Mouse (Mus musculus): Measurements from ENCODE around the gene Prmt7. TPM values are rescaled to one million over a fixed set of nuclear protein-coding genes. Genes with fewer than 3 reads are reported as not detected.
"Not testable (repeated sequence)": the region's sequence is repeated elsewhere in the genome, so short reads cannot be mapped to it uniquely, and the experiment has no call there.

The Prmt7 gene
- total RNA-seq (2021), result 10 to 100 TPM; 25.4 to 25.5 TPM
- long read RNA-seq, experiment 1, transcript Prmt7-201 (18 exons, 3,472 nt), result major isoform, 37 of 223 reads
- long read RNA-seq, experiment 1, partial matches to known transcripts, result 183 of 223 reads
- long read RNA-seq, experiment 1, other reads (novel, unspliced or antisense), result 3 of 223 reads
- long read RNA-seq, experiment 2, transcript Prmt7-201 (18 exons, 3,472 nt), result major isoform, 55 of 240 reads
- long read RNA-seq, experiment 2, partial matches to known transcripts, result 181 of 240 reads
- long read RNA-seq, experiment 2, other reads (novel, unspliced or antisense), result 3 of 240 reads

DNA sequence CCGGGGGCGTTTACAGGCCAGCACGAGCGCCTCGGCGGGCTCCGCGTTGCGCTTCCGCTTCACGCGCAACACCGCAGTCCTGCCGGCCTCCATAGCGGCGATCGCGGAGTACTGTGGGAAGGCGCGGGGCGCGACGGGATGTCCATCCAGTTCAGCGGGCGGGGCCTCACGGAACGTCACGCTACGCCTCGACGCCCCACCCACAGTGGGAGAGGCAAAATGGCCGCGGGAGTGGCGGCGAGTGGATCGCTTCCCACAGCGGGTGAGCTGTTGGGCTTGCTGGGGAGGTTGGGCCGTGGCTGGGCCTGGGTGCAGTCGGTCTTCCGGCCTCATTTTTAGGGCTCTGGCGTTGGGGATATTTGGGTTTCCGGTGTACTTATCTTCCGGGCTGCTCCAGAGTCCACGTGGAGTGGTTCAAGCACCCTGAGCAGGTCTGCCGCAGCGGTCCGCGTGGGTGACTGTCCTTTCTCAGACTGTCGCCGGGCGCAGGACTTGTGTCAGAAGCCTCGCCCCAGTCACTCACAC lies at the start of gene Prmt7, which contains the start of gene Slc7a6os:
Gene Prmt7, plus strand, starts transcription at position 116 of the 525 bp plus-strand sequence.
Gene Slc7a6os, minus strand, starts transcription at position 115 of the 525 bp plus-strand sequence.
- DNase-seq, result peak; percentile 91 to 93
- intact Hi-C loops (cut with DNase I), result no loop called here

DNA sequence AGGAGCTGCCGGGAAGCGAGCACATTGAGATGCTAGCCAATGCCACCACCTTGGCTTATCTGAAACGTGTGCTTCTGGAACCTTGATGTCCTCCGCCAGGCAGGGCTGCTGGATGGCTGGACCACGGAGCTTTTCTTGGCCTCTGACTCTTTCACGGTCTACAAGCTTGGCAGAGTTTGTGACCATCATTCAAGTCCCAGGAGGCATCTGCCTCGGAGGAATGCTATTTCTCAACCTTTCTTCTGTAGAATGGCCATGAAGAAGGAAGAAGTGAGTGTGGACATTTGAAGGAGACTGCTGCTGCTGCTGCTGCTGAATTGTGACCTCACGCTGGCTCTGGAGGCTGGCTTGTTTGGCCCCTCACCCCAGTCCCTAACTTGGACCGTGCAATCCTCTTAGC lies 47.5 kb upstream of the Prmt7 start:
- DNase-seq, result no peak
- intact Hi-C loops (cut with DNase I), result no loop called here

DNA sequence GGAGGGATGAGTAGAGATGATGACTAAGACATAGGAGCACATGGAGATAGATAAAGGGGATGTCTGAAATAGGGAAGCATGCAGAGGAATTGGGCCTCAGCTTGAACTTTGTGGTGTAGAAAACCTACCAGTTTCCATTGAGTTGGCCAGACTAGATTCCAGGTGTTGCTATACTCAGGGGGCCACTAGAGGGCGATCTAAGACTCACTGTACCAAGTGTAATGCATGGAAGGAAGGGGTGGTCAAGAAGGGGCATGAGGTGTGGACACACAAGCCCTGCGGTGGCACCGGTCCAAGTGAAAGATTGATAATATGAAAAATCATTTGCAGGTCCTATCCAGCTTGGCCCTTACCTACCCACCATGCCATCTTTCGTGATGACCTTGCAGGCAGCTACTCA lies 45.3 kb upstream of the Prmt7 start:
- intact Hi-C loops (cut with DNase I), result loop anchor here (5.0 kb wide), 1 partner anchor 37 kb away; no protein-coding TSS in a partner anchor
- peak; percentile 53 to 62 for DNase-seq

DNA sequence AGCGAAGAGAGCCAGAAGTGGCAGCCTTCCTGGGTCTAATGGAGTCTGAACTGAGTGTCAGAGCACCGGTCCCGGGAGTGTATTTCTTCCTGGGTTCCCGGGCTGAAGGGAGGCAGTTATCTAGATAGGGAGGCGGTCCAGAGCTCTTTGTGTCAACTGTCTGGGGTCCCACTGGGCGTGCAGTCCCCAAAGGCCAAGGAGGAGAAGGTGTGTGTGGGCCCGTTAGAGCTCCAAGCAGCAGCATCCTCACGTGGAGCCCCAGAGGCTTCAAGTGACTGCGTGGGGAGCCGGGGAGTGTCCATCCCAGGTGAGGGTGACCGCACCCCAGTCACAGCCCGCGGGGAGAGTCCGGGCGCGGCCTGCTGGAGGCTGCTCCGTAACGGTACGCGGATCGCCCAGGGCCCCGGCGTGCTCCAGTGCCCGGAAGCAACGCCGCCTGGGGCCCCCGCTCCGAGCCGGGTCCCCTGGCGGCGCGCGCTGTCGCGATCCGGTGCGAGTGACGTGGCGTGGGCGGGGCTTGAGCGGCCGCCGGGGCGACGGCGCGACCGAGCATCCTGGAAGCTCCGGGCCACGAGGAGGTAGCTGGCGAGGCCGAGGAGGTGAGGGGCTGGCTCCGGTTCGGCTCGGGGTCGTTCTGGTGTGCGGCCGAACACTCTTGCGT lies 42.2 kb upstream of the Prmt7 start, which contains the start of gene Slc7a6:
Gene Slc7a6, plus strand, starts transcription at position 502 of the 661 bp plus-strand sequence.
- peak; percentile 72 to 80 for DNase-seq
- intact Hi-C loops (cut with DNase I), result loop anchor here (5.0 kb wide), 1 partner anchor 34 kb away; no protein-coding TSS in a partner anchor

DNA sequence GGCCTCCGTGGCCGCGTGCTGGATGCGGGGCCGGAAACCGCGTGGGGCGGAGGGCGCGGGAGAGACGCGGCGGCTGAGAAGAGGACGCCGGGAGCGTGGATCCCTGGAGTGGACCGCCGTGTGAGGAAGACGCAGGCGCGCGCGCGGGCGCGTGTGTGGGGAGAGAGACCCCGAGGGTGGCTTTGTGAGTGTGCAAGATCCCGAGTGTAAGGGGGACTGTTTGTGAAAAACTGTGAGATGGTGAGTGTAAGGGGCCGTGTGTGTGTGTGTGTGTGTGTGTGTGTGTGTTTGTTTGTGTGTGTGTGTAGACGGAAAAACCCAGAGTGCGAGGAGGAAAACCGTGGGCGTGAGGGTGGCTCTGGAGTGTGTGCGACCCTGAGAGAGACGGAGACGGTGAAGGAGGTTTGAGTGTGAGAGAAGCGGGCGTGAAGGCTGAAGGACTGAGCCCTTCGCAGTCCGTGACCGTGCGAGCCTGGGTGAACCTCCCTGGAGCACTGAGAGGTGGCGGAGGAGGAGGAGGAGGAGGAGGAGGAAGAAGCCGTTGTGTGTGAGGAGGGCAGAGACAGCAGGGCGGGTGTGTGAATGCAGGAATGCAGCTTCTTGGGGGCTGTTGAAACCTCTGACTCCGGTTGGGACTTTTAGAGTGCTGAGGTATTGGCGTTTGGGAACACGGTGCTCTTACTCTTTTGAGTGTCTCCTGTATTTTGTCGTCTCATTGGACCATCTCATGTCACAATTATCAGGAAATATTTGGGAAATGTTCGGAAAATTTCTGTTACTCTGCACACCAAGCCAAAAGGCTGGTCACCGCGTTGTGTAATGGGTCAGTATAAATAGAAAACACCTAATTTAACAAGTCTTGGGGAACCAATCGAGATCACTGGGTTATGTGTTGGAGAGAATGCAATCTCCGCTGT lies 41.5 kb upstream of the Prmt7 start:
- intact Hi-C loops (cut with DNase I), result loop anchor here (5.0 kb wide), 1 partner anchor 33 kb away; no protein-coding TSS in a partner anchor
- peak in 1 of 2 experiments; percentile 23 for DNase-seq

DNA sequence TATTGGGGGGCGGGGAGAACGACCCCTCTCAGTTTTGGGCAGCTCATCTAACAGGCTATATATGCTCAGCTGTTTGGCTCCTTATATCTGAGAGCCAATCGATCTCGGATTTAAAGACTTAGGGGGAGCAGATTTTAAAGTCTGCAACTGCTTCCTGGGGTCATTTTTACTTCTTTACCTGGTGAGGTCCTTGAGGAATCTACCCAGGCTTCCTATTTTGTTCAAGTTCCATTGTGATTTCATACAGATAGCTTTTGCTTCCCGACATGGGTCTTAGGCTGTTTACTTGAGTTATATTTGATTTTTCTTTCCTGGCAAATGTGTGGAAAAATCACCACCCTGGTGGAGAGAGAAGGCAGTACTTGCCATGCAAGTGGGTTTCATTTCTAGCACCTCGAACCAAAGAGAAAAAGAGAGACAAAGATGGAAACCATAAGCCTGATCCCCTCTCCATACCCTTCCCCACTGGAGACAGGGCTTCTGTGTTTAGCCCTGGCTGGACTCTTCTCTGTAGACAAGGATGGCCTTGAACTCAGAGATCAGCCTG lies 40.7 kb upstream of the Prmt7 start:
- DNase-seq, result no peak
- intact Hi-C loops (cut with DNase I), result loop anchor here (5.0 kb wide), 1 partner anchor 32 kb away; no protein-coding TSS in a partner anchor

DNA sequence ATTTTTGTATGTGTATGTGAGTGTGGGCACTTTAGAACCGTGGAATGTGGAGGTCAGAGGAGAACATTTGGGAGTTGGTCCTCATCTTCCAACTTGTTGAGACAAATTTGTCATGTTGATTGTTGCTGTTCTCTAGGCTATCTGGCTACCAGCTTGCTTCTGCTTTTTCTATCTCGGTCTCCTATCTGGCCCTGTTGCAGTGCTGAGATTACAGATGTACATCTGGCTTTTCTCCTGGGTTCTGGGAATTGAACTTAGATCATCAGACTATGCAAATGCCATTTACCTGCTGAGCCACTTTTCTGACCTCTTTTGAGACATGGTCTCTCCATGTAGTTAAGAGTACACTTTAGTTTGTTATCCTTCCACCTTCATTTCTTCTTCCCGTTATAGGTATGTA lies 37.2 kb upstream of the Prmt7 start:
- intact Hi-C loops (cut with DNase I), result no loop called here
- DNase-seq, result no peak

DNA sequence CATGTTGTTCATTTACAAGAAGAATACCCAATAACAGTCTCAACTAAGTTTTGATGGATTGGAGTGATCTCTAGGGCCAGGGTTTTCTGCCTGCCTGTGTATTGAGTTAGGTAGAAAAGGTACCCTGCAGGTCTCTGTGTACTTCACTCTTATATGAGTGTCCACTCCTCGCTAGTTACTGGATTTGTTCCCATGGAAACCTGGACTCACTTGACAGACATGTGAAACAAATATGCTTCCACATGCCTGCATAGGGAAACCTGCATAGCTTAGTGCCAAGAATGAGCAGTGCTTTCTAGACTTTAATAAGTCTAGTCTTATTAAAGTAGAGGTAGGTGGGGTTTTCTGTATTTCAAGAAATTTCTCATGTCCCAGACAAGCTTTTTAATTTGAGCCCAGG lies 33.8 kb upstream of the Prmt7 start:
- DNase-seq, result no peak
- intact Hi-C loops (cut with DNase I), result no loop called here

DNA sequence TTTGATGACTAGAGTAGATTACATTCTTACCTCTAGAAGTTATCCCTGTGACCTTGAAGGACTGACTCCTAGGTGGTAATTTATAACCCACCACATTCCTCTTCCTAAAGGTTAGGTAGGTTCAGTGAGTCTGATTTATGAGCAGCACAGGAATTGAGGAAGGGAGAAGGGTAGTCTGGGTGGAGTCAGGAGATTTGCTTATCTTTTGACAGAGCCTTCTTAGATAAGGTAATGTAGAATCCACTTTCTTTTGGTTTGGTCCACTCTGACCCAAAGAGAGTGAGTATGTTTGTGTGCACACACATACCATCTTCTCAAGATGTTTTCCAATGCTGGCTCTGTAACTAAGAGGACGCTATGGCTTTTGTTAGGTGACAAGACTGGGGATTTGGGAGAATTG lies 33.1 kb upstream of the Prmt7 start:
- intact Hi-C loops (cut with DNase I), result no loop called here
- DNase-seq, result no peak

DNA sequence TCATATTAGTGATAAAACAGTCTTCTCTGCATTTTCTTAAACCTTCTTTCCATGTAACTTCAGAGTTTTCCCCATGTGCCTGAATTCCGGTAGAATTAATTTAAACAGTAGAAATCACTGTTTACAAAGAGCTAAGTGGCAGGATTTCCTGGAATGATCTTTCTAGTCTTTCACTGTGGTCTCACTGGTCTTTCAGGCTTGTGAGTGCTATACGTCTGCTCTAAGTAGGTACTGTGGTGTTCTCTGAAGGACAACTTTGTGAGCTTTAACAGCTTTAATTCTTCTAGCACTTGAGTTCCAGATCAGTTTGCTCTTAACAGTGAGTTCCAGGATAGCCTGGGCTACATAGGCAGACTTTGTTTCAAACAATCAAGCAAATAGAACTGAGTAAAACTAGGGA lies 32.3 kb upstream of the Prmt7 start:
- DNase-seq, result no peak
- intact Hi-C loops (cut with DNase I), result no loop called here

DNA sequence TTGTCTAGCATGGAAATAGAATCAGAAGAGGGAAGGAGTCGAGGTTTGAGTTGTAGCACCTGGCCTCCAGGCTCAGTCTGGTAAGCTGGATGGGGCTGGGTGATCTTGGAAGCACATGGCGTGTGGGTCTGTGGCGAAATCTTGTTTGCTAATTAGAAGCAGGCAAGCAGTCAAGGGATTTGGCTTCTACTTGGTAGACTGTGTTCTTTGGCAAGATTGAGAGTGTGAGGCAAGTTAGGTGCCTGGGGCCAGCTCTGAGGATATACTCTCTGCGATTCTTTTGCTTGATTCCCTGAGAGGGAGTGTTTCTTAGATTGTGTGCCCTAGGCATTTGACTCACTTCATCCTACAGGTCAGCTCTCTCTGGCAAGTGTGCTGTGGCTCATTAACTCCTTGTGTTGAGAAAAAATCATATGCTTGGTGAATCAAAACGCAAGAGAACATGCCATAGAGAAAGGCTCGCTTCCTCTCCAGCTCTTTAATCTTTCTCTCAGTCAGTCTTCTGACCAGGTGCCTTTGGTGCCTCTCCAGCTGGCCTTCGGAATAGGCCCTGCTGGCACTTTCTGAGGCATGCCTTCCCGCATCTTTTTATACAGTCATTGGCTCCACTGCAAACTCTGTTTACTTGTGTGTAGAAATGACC lies 25.0 kb upstream of the Prmt7 start:
- DNase-seq, result peak; percentile 48 to 53
- intact Hi-C loops (cut with DNase I), result no loop called here

DNA sequence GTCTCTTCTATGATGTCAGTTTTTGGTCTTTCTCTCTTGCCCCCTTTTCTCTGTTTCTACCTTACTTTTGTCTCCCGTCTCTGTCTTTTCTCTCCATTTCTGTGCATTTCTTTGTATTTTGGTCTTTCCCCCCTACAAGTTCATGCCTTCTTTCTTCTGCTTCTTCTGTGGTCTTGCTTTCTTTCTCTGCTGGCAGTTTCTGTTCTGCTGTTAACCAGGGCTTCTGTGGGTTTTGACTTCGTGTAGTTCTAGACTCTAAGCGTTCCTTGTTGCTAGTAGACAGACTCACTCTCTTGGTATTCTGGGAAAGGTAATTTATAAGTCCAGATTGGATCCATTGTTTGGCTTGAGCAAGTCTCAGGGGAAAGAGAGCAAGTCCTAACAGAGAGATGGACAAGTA lies 24.3 kb upstream of the Prmt7 start:
- DNase-seq, result no peak
- intact Hi-C loops (cut with DNase I), result no loop called here

DNA sequence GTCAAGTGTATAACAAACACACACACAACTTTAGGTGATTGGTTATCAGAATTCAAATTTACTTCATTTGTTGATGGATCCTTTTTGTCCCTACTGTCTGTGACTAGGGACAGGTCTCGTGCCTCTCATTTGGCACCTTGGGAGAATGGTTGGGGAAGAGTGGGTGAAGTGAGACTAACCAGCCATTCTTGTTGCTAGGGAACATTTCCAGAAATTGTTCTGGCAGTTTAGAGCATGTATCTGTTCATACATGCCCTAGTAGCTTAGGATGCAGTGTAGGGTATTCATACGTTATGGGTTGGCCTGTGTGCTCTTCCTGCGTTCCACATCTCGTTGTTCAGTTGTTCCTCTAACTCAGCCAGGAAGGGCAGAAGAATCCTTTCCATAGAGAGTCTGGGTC lies 21.6 kb upstream of the Prmt7 start:
- DNase-seq, result no peak
- intact Hi-C loops (cut with DNase I), result no loop called here

DNA sequence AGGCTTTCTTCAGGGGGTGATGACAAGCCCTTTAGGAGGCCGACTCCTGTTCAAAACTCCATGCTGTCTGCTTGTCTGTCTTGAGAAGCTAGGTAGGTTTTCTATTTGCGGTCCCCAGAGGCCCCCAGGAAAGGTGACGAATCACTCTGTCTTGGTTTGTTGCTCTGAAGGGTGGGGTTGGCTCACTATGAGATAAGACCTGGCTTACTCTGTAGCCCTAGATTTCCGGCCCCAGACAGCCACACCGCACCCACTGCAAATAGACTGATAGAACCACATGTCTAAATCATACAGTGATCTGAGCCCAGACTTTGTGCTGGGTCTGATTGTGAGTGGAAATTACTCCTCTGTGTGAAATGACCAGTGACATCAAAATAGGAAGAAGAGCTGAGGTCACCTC lies 19.1 kb upstream of the Prmt7 start:
- DNase-seq, result no peak
- intact Hi-C loops (cut with DNase I), result no loop called here

DNA sequence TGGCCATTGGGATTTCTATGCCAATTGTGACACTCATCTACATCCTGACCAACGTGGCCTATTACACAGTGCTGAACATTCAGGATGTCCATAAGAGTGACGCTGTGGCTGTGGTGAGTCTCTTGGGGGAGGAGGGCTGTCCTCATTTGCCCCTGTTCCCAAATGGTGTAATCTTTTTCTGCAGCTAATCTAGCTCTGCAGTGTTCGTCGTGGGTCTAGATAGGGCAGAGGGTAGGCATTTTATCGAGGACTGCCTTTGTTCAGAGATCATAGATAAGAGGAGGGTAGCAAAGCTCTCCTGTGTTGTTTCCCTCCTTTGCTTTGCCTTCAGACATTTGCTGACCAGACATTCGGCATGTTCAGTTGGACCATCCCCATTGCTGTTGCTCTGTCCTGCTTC lies 17.6 kb upstream of the Prmt7 start:
- intact Hi-C loops (cut with DNase I), result no loop called here
- DNase-seq, result no peak

DNA sequence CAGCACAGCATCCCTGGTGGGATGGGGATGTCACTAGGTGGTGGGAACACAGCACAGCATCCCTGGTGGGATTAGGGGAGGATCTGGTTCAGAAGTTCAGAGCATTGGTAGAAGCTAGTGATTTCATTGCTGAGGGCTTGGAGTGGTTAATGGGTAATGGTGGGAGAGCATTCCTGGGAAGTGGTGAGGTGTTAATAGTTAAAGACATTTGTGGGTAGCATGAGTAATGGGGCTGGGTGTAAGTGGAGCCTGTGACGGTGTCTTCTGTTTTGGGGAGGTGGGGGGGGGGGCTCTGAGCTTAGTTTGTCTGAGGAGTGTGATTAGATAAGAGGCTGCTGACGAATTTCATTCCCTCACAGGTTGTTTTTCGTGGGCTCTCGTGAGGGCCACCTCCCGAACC lies 16.7 kb upstream of the Prmt7 start:
- intact Hi-C loops (cut with DNase I), result no loop called here
- no peak for DNase-seq

DNA sequence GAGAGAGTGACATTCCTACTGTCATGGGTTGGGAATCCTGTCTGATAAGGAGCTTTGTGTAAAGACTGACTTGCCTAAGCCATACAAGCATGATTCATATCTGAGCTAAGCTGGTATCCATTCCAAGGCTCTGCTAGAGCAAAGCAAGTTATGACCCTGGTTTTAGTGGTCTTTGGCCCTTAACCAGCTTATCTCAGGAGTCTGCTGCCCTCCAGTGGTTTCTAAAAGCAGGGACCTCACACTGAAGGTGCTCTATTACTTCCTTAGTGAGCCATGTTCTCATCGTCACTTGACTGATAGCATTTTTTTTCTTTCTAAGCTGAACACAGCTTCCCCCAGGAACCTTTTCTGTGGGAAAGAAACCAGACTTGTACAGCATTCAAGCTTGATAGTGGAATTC lies 12.0 kb upstream of the Prmt7 start:
- intact Hi-C loops (cut with DNase I), result loop anchor here (2.0 kb wide), 1 partner anchor 58 kb away; no protein-coding TSS in a partner anchor
- no peak for DNase-seq

DNA sequence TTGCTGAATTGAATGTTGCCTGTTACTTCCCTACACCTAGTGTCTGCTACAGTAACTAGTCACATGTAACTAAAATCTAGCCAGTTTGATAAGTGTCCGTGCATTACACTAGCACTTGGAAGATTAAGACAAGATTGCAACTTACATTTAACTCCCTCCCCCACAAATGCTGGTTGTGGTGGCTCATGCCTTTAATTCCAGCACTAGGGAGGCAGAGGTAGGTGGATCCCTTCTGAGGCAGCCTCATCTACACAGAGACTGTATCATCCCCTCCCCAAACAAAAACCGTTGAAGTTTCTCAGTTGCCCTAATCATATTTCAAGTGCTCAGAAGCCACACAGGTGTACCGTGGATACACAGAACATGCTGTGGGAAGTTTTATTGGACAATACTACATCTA lies 11.1 kb upstream of the Prmt7 start:
- not testable (repeated sequence) for DNase-seq
- intact Hi-C loops (cut with DNase I), result loop anchor here (2.0 kb wide), 1 partner anchor 59 kb away; no protein-coding TSS in a partner anchor

DNA sequence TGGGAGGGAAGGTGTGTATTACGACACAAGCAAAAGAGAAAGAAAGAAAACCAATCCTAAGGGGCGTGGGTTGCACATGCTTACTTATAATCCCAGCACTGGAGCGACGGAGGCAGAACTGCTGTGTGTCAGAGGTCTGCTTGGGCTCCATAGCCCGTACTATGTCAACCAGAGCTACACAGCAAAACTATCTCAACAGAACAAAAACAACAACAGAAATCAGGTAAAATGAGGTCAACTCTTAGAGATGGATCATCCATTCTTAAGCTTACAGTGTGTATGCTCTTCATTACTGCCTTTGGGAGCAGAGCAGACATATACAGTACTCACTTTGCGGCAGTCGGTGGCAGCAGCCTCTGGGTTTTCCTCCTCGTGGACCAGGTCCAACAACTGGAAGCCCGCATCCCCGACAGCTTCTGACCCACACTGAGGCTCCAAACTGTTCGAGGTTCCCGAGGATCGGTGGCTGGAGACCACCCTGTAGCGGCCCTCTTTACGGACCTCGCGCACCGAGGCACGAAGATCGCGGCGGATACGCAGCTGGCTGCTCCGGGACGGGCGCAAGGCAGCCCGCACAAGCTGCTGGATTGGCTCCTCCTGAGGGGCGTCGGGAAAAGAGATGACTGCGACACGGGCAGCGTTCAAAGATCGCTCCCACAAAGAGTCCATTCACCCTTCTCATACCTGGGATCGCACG lies 553 bp upstream of the Prmt7 start:
- intact Hi-C loops (cut with DNase I), result no loop called here
- no peak for DNase-seq

Measured in gastrocnemius, postnatal 36 days (tissue).